ENCODE assay signal across 15 mouse cellular contexts in the genomic region with DNA sequence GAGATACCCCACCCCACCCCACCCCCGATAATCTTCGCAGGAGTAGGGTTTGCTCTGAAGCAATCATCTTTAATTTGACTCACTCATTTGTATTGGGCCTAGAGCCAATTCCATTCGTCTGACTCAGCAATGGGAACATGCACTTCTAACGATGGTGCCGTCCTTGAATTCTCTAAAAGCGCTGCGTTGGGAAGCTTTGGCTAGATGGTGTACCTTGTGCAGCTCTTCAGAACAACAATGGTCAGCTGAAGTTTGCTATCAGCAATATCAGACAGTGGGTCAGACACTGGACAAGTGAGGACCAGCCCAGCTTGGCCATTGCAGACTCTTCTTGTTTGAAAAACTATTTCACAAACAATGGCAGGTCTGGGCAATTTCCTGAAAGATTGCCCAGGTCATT.
DNase-seq lines count a peak whose midpoint lies in the region.
"Had no signal": no experiment of that assay in that cellular context is flagged by ENCODE, and none has a peak within 500 bp of the region (broad histone marks: within the 10 kb centered on the region; RNA-seq: fewer than 3 reads in every experiment).

No protein-coding gene starts in this region.

- intact Hi-C loops in heart, postnatal 36 days (cut with DNase I) = no loop called here

- peak; percentile 7 for DNase-seq in kidney, adult 9 months
- DNase-seq in kidney, postnatal 25 days = no peak
- peak; percentile 66 for DNase-seq in adrenal gland, adult 2 months
- peak; percentile 61 for DNase-seq in adrenal gland, postnatal 14 days
- peak; percentile 18 for DNase-seq in urinary bladder, postnatal 25 days (ENCODE audit: low spot score)
- DNase-seq in heart, postnatal 36 days = no peak
- DNase-seq in ovary, postnatal 10 days (ENCODE audit: low spot score) = no peak
- DNase-seq: B cell, adult 2 months; cerebellum, adult 9-10 months; gastrocnemius, adult 2 months; heart, postnatal 4 days; kidney, adult 18-20 months; lung, adult 18-20 months; lung, postnatal 14 days; right cerebral cortex, postnatal 14 days had no signal

Comparison
In these comparisons a context has a peak if more than half of its experiments do, and no peak if none do; other contexts are left out.
1. DNase-seq: peak in kidney, adult 9 months (single experiment), adrenal gland, adult 2 months (single experiment), adrenal gland, postnatal 14 days (single experiment) and urinary bladder, postnatal 25 days (single experiment); none in kidney, postnatal 25 days (0 of 2), heart, postnatal 36 days (0 of 2) and ovary, postnatal 10 days (single experiment).